Mouse (Mus musculus): Measurements from ENCODE around the gene Stk31. TPM values are rescaled to one million over a fixed set of nuclear protein-coding genes. Genes with fewer than 3 reads are reported as not detected.
"Not testable (repeated sequence)": the region's sequence is repeated elsewhere in the genome, so short reads cannot be mapped to it uniquely, and the experiment has no call there.

Stk31 gene
- total RNA-seq (2021) = 1 to 10 TPM; 1.0 to 2.0 TPM

DNA sequence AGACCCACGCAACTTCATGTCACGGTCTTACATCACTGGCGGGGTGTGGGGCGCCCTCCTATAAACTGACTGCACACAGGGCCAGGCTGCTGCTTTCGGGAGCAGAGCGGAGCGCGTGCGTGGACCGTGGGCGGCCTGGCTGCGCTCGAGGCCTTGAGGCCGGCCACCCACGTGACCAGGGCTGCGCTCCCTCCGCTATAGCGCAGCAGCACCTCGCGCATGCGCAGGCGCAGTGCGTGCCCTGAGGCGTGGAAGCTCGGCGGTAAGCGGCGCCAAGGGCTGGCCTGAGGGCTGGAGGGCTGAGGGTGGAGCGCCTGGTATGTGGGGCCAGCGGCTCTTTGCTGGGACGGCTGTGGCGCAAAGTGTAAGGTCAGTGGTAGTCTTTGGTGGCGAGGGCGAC is at the start of gene Stk31:
Stk31 (plus strand) TSS at position 289 of the 400 bp plus-strand sequence.
- intact Hi-C loops (cut with DNase I) = loop anchor here (5.0 to 10.0 kb wide), 2 partner anchors 163 to 341 kb away; no protein-coding TSS in a partner anchor
- DNase-seq (ENCODE audit: low spot score in 2 of 2) = peak; percentile 5 to 21

DNA sequence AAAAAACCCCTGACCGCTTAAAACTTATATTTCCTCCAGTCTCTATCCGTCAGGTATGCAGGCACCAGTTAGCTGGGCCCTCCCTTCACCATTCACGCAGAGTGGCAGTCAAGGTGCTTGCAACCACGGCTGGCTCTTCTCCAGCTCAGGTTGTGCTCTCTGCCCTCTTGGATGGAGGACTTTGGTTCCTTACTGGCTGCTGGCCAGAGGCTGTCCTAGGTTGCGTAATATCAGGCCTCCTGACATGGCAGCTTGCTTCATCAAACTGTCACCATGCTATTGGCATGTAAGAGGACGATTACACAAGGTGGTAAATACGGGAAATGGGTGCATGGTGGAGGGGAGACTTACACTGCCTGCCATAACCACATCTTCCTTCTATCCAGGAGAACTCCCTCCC is 45.6 kb upstream of the Stk31 start:
- intact Hi-C loops (cut with DNase I) = no loop called here
- no peak for DNase-seq (ENCODE audit: low spot score in 2 of 2)

- no peak for DNase-seq (ENCODE audit: low spot score in 2 of 2)
- intact Hi-C loops (cut with DNase I) = no loop called here
Observed at GRCm38 (mm10) chr6:49354613-49355012, 40.8 kb upstream of the Stk31 start.

DNA sequence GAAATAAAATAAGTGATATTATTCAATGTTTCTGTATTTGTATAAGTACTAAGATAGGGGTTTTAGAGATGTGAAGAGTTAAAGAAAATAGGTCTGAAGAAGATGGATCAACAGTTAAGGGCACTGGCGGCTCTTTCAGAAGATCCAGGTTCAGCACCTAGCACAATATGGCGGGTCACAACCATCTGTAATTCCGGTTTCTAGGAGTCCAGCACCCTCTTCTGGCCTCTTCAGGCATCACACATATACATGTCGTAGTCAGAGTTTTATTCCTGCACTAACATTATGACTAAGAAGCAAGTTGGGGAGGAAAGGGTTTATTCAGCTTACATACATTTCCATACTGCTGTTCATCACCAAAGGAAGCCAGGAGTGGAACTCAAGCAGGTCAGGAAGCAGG is 40.2 kb upstream of the Stk31 start:
- intact Hi-C loops (cut with DNase I) = no loop called here
- DNase-seq (ENCODE audit: low spot score in 2 of 2) = no peak

- intact Hi-C loops (cut with DNase I) = no loop called here
- DNase-seq (ENCODE audit: low spot score in 2 of 2) = no peak
Observed at GRCm38 (mm10) chr6:49360420-49360819, 35.0 kb upstream of the Stk31 start.

DNA sequence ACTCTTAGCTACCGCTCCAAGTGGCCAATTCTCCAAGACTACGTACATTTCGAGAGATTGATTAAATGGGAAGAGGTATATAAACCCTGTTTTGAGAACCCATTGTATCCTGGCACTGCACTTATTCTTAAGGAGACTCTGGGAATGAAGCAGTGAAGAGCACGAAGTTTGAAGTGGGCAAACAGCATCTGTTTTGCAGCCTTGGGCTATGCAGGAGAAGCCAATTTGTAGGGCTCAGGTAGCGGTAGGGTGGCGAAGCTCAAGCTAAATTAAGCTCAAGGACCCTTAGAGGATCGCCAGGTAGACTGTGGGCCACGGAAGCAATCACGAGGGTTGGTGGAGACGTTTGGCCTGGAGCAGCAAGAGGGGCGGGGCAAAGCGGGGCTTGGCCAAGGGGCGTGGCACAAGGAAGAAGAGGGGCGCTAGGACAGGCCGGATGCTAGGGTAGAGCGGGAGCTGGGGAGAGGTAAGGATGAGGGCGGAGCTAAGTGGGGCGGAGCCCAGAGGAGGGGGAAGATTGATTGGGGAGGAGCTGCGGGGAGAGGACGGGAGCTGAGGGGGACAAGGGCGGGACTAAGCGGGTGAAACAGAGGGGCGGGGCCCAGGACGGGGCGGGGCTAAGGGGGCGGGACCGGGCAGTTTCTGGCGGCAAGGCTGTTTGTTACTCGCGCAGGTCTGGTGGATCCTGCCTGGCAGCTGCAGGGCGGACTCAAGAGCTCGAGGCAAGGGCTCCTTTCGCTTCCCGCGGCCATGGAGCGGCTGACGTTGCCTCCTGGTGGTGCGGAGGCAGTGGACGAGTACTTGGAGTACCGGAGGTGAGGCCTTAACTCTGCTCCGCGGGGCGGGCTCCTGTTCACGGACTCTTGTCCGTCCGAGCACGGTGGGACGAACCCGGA is 28.0 kb upstream of the Stk31 start, which contains the start of gene Fam221a:
Fam221a (plus strand) TSS at position 581 of the 896 bp plus-strand sequence.
- intact Hi-C loops (cut with DNase I) = no loop called here
- peak; percentile 51 to 56 for DNase-seq (ENCODE audit: low spot score in 2 of 2)

DNA sequence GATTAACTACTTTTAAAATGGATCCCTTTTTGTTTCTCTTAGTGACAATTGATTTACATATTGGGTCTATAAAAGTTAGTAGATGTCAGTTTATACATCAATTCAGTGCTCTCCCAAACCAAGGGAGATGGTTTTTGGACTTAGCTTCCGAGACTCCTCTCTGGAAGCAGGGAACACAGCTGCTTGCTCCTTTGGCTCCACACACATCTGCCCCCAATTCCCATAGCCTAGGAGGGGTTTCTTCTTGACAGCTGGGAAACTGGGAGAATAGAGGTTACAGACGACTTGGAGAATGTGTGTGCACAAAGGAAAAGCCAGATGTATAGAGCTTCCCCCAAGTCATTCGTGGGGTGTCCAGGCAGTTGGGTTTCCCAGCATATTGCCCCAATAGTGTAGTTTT is 27.2 kb upstream of the Stk31 start:
- no peak for DNase-seq (ENCODE audit: low spot score in 2 of 2)
- intact Hi-C loops (cut with DNase I) = no loop called here

DNA sequence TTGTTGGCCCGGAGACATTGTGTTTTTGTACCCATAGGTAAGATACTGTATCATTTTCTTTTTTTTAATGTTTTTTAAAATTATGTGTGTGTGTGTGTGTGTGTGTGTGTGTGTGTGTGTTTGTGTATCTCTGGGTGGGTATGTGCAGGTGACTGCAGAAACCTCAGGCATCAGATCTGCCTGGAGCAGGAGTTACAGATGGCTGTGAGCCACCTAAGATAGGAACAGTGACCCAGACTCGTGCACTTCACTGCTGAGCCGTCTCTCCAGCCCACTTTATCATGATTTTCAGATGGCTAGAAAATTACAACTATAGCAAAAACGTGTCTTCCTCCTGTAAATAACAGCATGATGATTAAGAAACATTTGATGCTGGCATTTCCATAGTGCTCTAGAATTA is 22.7 kb upstream of the Stk31 start:
- intact Hi-C loops (cut with DNase I) = no loop called here
- DNase-seq (ENCODE audit: low spot score in 2 of 2) = no peak

DNA sequence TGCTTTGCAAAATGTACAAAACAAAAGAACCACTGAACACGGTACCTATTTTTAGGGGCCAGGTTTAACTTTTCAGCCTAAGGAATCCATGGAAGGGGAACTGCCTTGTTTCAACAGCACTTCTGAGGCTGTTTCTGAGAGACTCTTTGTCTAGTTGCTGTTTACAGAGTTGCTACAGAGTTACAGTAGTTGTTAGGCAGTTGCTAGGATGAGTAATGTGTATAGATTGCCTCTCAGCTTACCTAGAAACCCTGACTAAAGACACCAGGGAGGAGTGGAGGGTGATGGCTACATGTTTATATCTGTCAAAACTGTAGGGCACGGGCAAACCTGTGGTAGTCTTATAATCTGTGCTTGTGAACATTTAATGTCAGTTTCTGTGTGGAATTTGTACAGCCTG is 21.5 kb upstream of the Stk31 start:
- DNase-seq (ENCODE audit: low spot score in 2 of 2) = no peak
- intact Hi-C loops (cut with DNase I) = no loop called here

DNA sequence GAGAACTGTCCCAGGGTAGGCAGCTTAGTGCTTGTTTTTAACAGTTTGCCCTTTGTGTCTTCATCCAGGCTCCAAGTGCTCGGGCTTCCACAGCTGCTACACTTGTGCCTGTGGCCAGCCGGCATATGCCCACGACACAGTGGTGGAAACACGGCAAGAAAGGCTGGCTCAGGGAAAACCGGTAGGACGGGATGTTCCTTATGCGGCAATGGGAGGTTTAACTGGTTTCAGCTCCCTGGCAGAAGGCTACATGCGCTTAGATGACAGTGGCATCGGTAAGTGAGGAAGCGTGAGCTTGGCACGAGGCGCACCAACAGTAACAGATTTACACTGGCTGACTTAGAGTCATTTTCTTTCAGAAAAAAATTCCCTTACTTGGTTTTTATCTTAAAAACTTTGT is 17.1 kb upstream of the Stk31 start:
- DNase-seq (ENCODE audit: low spot score in 2 of 2) = no peak
- intact Hi-C loops (cut with DNase I) = no loop called here

DNA sequence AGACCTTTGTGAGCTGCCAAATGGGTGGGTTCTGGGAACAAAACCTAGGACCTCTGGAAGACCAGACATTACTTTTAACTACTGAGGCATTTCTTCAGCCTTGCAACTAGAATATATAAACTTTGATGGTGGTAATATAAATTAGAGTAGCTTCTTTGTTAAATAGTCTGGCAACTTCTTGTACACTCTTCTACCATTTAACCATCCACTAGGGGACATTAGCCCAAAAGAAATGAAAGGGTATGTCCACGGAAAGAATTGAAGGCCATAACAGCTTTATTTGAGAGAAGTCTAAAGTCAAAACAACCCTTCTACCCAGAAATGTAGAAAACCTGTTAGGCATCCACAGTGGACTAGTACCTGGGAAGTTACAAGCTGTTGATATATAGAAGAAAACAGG is 1.1 kb upstream of the Stk31 start:
- no peak for DNase-seq (ENCODE audit: low spot score in 2 of 2)
- intact Hi-C loops (cut with DNase I) = loop anchor here (10.0 kb wide), 1 partner anchor 339 kb away; no protein-coding TSS in a partner anchor

- no peak for DNase-seq (ENCODE audit: low spot score in 2 of 2)
- intact Hi-C loops (cut with DNase I) = loop anchor here (5.0 to 10.0 kb wide), 2 partner anchors 165 to 343 kb away; no protein-coding TSS in a partner anchor
Observed at GRCm38 (mm10) chr6:49397466-49397865, 2.1 kb downstream of the Stk31 start.

GRCm38 (mm10) chr6:49398365-49398764 is 3.0 kb downstream of the Stk31 start:
- no peak for DNase-seq (ENCODE audit: low spot score in 2 of 2)
- intact Hi-C loops (cut with DNase I) = loop anchor here (1.0 to 10.0 kb wide), 3 partner anchors 128 to 344 kb away; no protein-coding TSS in a partner anchor

DNA sequence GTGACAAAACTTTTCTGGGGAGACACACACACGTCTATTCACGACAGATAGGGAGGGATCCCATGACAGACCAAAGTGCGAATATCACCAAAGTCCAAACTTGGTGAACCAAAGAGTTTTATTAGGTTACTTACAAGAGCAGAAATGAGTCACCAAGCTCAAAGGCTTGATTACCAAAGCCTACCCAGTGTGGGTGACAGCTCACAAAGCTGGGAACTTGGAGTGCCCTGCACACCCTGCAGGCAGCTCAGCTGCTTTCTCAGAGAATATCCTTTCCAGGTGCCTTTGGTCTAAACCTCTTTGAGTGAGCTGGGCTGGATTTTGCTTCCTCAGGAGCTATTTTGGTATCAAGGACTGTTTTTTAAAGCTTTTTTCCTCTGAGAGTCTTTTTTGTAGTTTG is 15.4 kb downstream of the Stk31 start:
- intact Hi-C loops (cut with DNase I) = no loop called here
- no peak for DNase-seq (ENCODE audit: low spot score in 2 of 2)

- intact Hi-C loops (cut with DNase I) = not testable (repeated sequence)
Observed at GRCm38 (mm10) chr6:49412967-49413366, 17.6 kb downstream of the Stk31 start.

GRCm38 (mm10) chr6:49415971-49416370 is 20.6 kb downstream of the Stk31 start:
- no peak for DNase-seq (ENCODE audit: low spot score in 2 of 2)
- intact Hi-C loops (cut with DNase I) = no loop called here

More at GRCm38 (mm10) chr6:49412967-49413366, 17.6 kb downstream of the Stk31 start:
- DNase-seq (ENCODE audit: low spot score in 2 of 2) = not testable (repeated sequence)

GRCm38 (mm10) chr6:49437306-49437705 is 41.9 kb downstream of the Stk31 start:
- DNase-seq (ENCODE audit: low spot score in 2 of 2) = no peak
- intact Hi-C loops (cut with DNase I) = no loop called here

DNA sequence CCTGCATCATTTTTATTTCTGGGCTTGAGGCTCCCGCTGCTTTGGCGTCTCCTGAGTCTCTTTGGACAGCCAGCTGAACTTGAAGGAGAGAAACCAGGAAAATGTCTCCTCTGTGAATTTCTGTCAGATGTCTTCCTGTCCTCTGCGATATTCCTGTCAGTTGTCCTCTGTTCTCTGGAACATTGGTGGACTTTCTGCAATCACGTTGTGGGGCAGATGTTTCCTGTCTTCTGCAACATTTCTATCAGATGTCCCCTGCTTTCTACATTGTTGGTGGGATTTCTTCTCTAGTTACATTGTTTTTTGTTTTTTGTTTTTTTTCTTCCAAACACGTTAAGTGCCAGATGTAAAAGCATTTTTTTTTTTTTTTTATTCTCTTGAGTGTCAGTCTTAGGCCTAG is 62.7 kb downstream of the Stk31 start:
- no peak for DNase-seq (ENCODE audit: low spot score in 2 of 2)
- intact Hi-C loops (cut with DNase I) = no loop called here

DNA sequence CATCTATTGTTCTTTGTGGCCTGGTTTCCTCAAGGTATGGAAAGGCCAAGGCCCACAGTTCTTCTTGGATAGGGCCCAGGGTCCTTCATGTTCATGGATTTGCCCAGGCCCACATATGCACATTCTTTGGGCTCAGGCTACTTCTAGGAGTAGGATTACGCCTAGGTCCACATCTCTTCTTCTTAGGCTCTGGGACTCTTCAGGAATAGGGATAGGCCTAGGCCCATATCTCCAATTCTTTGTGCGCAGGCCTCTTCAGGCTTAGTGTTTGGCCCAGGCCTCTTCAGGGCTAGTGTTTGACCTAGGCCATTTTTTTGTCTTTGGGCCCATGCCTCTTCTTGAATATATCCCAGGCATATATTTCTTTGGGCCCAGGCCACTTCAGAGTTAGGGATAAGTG is 87.8 kb downstream of the Stk31 start:
- intact Hi-C loops (cut with DNase I) = no loop called here

GRCm38 (mm10) chr6:49491526-49491925 is 96.1 kb downstream of the Stk31 start:
- intact Hi-C loops (cut with DNase I) = no loop called here
- no peak for DNase-seq (ENCODE audit: low spot score in 2 of 2)

More for the DNA sequence above, 87.8 kb downstream of the Stk31 start:
- no peak for DNase-seq (ENCODE audit: low spot score in 2 of 2)

GRCm38 (mm10) chr6:49519053-49519452 is 123.6 kb downstream of the Stk31 start:
- peak; percentile 63 to 67 for DNase-seq (ENCODE audit: low spot score in 2 of 2)
- intact Hi-C loops (cut with DNase I) = loop anchor here (2.0 to 5.0 kb wide), 3 partner anchors 400 to 773 kb away; no protein-coding TSS in a partner anchor
